Mouse (Mus musculus): ENCODE measurements around the gene 3300002I08Rik. TPM values are rescaled to one million over a fixed set of nuclear protein-coding genes. Genes with fewer than 3 reads are reported as not detected.
"Not testable (repeated sequence)": the region's sequence is repeated elsewhere in the genome, so short reads cannot be mapped to it uniquely, and the experiment has no call there.

Gene 3300002I08Rik
- polyA plus RNA-seq, 1 experiment from 2014 or later = 1.5 TPM

- WGBS = 95% methylated on average over 5 of the region's 5 CpGs
- no peak for ATAC-seq
- no peak within 1 kb of the TSS for H3K4me3 ChIP-seq (ENCODE audit: low read depth, low read length)
Observed at GRCm38 (mm10) chr2:150323402-150323801, 39.2 kb downstream of the 3300002I08Rik start, which contains the start of gene Gm10130. Gene Gm10130, plus strand, starts transcription at chr2:150323702.

GRCm38 (mm10) chr2:150318973-150319372, 43.6 kb downstream of the 3300002I08Rik start:
- no peak overlapping the region for H3K27ac ChIP-seq (ENCODE audit: low read depth, low read length)
- H3K27me3 ChIP-seq (replicated peaks; ENCODE audit: control insufficient read depth, insufficient read depth, low read length) = no peaks in the 10 kb centered on the region
- no peaks in the 10 kb centered on the region for H3K4me1 ChIP-seq (replicated peaks; ENCODE audit: control insufficient read depth, insufficient read depth, low read length)
- TF ChIP-seq CTCF (IDR thresholded peaks at IDR 0.05; ENCODE audit: low read depth) = no peak
- 96% methylated on average over 1 of the region's 1 CpGs for WGBS
- H3K9ac ChIP-seq (ENCODE audit: low read depth, low read length) = no peak overlapping the region
- no peak overlapping the region for H3K4me2 ChIP-seq (replicated peaks; ENCODE audit: low read depth)
- ATAC-seq = no peak
- no peak overlapping the region for H3K4me3 ChIP-seq (ENCODE audit: low read depth, low read length)
- H3K36me3 ChIP-seq (ENCODE audit: control insufficient read depth, insufficient read depth) = peaks cover 21% of the 10 kb centered on the region
- H3K9me3 ChIP-seq (ENCODE audit: control insufficient read depth) = peaks cover 8% of the 10 kb centered on the region; the same call in 1 of the 2 replicates

More at GRCm38 (mm10) chr2:150323402-150323801, 39.2 kb downstream of the 3300002I08Rik start, which contains the start of gene Gm10130:
- Histone ChIP-seq H3K9me3 (ENCODE audit: control insufficient read depth) (peaks cover 18% of the 10 kb centered on the region; the same call in 1 of the 2 replicates), H3K27me3 (replicated peaks; ENCODE audit: control insufficient read depth, insufficient read depth, low read length) (no peaks in the 10 kb centered on the region), H3K9ac (ENCODE audit: low read depth, low read length) (no peak within 1 kb of the TSS), H3K27ac (ENCODE audit: low read depth, low read length) (no peak within 1 kb of the TSS), H3K4me1 (replicated peaks; ENCODE audit: control insufficient read depth, insufficient read depth, low read length) (no peaks in the 10 kb centered on the region), H3K4me2 (replicated peaks; ENCODE audit: low read depth) (no peak within 1 kb of the TSS), H3K36me3 (ENCODE audit: control insufficient read depth, insufficient read depth) (peaks cover 34% of the 10 kb centered on the region)
- no peak for TF ChIP-seq CTCF (IDR thresholded peaks at IDR 0.05; ENCODE audit: low read depth)

- H3K4me1 ChIP-seq (replicated peaks; ENCODE audit: control insufficient read depth, insufficient read depth, low read length) = no peaks in the 10 kb centered on the region
- no peak overlapping the region for H3K27ac ChIP-seq (ENCODE audit: low read depth, low read length)
- ATAC-seq = no peak
- no peak for TF ChIP-seq CTCF (IDR thresholded peaks at IDR 0.05; ENCODE audit: low read depth)
- H3K4me3 ChIP-seq (ENCODE audit: low read depth, low read length) = no peak overlapping the region
- H3K4me2 ChIP-seq (replicated peaks; ENCODE audit: low read depth) = no peak overlapping the region
- peaks cover 13% of the 10 kb centered on the region; the same call in 1 of the 2 replicates for H3K36me3 ChIP-seq (ENCODE audit: control insufficient read depth, insufficient read depth)
- H3K9me3 ChIP-seq (ENCODE audit: control insufficient read depth) = no peaks in the 10 kb centered on the region
- no peaks in the 10 kb centered on the region for H3K27me3 ChIP-seq (replicated peaks; ENCODE audit: control insufficient read depth, insufficient read depth, low read length)
- H3K9ac ChIP-seq (ENCODE audit: low read depth, low read length) = no peak overlapping the region
Observed at GRCm38 (mm10) chr2:150316140-150316539, 46.4 kb downstream of the 3300002I08Rik start.

- not testable (repeated sequence) for H3K36me3 ChIP-seq (ENCODE audit: control insufficient read depth, insufficient read depth)
Observed at GRCm38 (mm10) chr2:150310952-150311884, 51.3 kb downstream of the 3300002I08Rik start.

GRCm38 (mm10) chr2:150307183-150307773, 55.3 kb downstream of the 3300002I08Rik start:
- Histone ChIP-seq H3K4me3 (ENCODE audit: low read depth, low read length) (no peak overlapping the region), H3K27me3 (replicated peaks; ENCODE audit: control insufficient read depth, insufficient read depth, low read length) (no peaks in the 10 kb centered on the region), H3K9ac (ENCODE audit: low read depth, low read length) (no peak overlapping the region), H3K4me1 (replicated peaks; ENCODE audit: control insufficient read depth, insufficient read depth, low read length) (no peaks in the 10 kb centered on the region), H3K9me3 (ENCODE audit: control insufficient read depth) (no peaks in the 10 kb centered on the region), H3K27ac (ENCODE audit: low read depth, low read length) (no peak overlapping the region), H3K36me3 (ENCODE audit: control insufficient read depth, insufficient read depth) (no peaks in the 10 kb centered on the region), H3K4me2 (replicated peaks; ENCODE audit: low read depth) (no peak overlapping the region)
- no peak for TF ChIP-seq CTCF (IDR thresholded peaks at IDR 0.05; ENCODE audit: low read depth)
- 73% methylated on average over 10 of the region's 10 CpGs for WGBS
- no peak for ATAC-seq

More at GRCm38 (mm10) chr2:150310952-150311884, 51.3 kb downstream of the 3300002I08Rik start:
- 8% methylated on average over 19 of the region's 19 CpGs for WGBS
- H3K27me3 ChIP-seq (replicated peaks; ENCODE audit: control insufficient read depth, insufficient read depth, low read length); H3K9me3 ChIP-seq (ENCODE audit: control insufficient read depth); H3K4me1 ChIP-seq (replicated peaks; ENCODE audit: control insufficient read depth, insufficient read depth, low read length): not testable (repeated sequence)
- peak overlapping the region; percentile 49 for H3K4me3 ChIP-seq (ENCODE audit: low read depth, low read length)
- H3K9ac ChIP-seq (ENCODE audit: low read depth, low read length) = peak overlapping the region; percentile 48
- H3K27ac ChIP-seq (ENCODE audit: low read depth, low read length) = peak overlapping the region; percentile 35; the same call in 1 of the 2 replicates
- peak overlapping the region; percentile 68 for H3K4me2 ChIP-seq (replicated peaks; ENCODE audit: low read depth)
- ATAC-seq = peak; percentile 100

GRCm38 (mm10) chr2:150299096-150299495, 63.5 kb downstream of the 3300002I08Rik start:
- Histone ChIP-seq H3K4me2 (replicated peaks; ENCODE audit: low read depth) (no peak overlapping the region), H3K4me1 (replicated peaks; ENCODE audit: control insufficient read depth, insufficient read depth, low read length) (no peaks in the 10 kb centered on the region), H3K36me3 (ENCODE audit: control insufficient read depth, insufficient read depth) (no peaks in the 10 kb centered on the region), H3K27me3 (replicated peaks; ENCODE audit: control insufficient read depth, insufficient read depth, low read length) (no peaks in the 10 kb centered on the region), H3K9me3 (ENCODE audit: control insufficient read depth) (no peaks in the 10 kb centered on the region), H3K9ac (ENCODE audit: low read depth, low read length) (no peak overlapping the region), H3K27ac (ENCODE audit: low read depth, low read length) (no peak overlapping the region), H3K4me3 (ENCODE audit: low read depth, low read length) (no peak overlapping the region)
- WGBS = 22% methylated on average over 1 of the region's 1 CpGs
- no peak for TF ChIP-seq CTCF (IDR thresholded peaks at IDR 0.05; ENCODE audit: low read depth)
- ATAC-seq = no peak
